Mouse (Mus musculus) heart, adult 2 months (tissue): ENCODE measurements around the gene Slc4a1ap.

Experiments
- CTCF ChIP-seq: fragments of 200-600 bp; IDR thresholded peaks from 2 replicates; pipeline ENCODE4 v1.8.1; 2022; ENCODE audit warnings: antibody characterized with exemption, mild to moderate bottlenecking, moderate library complexity
- POLR2A ChIP-seq: fragments of 200-500 bp; IDR thresholded peaks from 2 replicates; pipeline ENCODE4 v1.6.1; 2011; ENCODE audit warnings: mild to moderate bottlenecking, low read depth, low read length, control low read depth; ENCODE audit not compliant: insufficient read depth

DNA sequence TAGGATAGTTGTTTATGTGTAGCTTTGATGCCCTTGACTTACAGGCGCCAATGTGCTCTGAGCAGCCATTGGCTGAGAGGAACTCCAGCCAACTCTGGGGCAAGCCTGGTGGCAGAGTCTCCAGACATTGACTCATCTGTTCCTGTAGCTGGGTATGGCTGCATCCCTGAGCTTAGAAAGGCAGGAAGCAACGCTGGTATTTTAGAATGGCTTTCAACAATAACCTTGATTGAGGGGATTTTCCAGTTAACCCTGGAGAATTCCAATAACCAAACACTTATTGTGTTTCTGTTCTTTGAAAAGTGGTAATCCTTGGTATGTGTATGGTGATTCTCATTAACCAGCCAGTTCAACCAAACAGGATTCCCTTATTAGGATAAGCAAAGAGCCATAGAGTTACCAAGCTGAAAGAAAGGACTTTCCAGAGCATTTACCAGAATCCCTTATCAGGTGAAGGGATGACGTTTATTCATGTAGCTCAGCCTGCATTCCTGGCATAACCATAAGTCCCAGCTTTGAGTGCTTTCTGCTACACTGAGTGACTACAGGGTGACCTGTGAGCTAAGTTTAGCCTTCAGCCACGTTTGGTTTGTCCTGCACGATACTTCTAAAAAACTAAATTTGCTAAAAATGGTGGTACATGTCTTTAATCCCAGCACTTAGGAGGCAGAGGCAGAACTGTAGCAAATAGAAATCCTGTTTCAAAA is 41.3 kb downstream of the Slc4a1ap start:
- TF ChIP-seq CTCF: no peak
- no peak for TF ChIP-seq POLR2A
